Mouse (Mus musculus) mouse embryonic stem cell (cell line): Measurements from ENCODE around the gene Kif18b.

Source experiments
- in situ Hi-C, 2 experiments: fragments of 300-500 bp; cut with MboI; formaldehyde crosslinking; loops; 1 replicate in 1 of 2; 3 replicates in 1 of 2; pipeline ENCODE4 v1.14.3; 2019 to 2020; ENCODE audit warnings: low sequenced_read_pairs in 2 of 2, low pct_unique_long_range_greater_than_20kb in 1 of 2, mixed read lengths in 1 of 2; ENCODE audit not compliant: unreplicated experiment in 1 of 2

The Kif18b gene

GRCm38 (mm10) chr11:102893015-102893651 is 31.8 kb downstream of the Kif18b start:
- in situ Hi-C loops = no loop called here

DNA sequence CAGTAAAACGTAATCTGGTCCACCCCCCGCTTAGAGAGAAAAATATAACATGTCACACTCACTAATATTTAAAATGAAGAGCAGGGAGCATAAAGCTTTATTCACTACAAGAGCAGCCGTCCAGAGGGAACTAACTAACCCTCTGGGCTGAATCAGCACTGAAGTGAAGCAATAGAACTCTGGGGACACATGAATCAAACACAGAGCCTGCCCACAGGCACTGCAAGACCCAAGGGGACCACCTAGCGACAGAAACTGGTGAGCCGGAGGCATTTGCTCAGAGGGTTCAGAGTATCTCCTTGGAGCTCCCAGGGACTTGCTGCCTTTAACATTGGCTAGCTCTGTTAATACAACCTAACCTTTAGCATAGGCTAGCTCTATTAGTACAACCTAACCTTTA is 34.8 kb downstream of the Kif18b start:
- in situ Hi-C loops = no loop called here

GRCm38 (mm10) chr11:102888135-102888534 is 36.8 kb downstream of the Kif18b start:
- in situ Hi-C loops = no loop called here

DNA sequence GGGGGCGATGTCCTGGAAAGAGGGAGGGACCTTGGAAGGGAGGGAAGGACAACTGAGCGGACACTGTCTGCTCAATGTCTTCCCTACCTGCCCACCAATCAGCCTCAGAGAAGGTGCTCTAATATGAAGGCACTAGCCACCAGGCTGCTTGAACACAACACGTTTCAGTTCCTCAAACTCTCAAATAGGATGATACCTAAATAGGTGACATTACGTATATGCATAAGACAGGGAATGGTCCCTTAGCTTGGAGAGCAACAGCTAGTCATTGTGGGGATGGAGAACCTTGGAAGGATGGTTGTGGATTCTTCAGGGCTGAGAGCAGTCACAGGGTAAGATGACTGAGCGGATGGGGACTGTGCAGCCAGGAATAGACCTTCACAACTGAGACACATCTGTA is 37.5 kb downstream of the Kif18b start:
- in situ Hi-C loops = no loop called here

DNA sequence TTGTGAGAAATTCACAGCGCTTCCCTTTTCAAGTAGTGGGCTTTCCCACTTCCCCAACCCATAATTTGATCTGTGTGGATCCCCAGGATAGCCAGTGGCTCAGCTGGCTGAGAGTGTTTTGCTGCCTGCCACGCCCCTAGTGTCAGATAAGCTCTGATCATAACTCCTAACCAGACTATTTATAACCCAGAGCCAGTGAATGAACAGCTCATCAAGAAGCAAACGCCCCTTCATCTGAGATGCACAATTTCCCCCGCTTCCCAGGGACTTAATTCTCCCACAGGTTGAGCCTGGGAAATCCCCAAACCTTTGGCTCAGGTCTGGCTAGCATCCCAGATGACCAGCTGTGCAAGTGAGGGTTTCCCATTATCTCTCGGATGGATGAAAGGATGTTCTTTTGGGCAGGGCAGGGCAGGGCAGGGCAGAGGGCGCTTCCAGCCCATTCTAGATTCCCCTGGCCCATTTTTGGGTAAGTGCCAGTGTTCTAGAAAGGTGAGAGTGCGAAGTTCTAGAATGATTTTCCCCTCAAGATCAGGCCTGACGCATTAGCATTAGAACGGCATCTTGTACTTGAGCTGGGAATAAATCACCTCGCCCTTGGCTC is 40.2 kb downstream of the Kif18b start, which contains the start of gene Fam187a:
TSS of gene Fam187a (plus strand) at position 554 of the 604 bp plus-strand sequence.
- in situ Hi-C loops = no loop called here

DNA sequence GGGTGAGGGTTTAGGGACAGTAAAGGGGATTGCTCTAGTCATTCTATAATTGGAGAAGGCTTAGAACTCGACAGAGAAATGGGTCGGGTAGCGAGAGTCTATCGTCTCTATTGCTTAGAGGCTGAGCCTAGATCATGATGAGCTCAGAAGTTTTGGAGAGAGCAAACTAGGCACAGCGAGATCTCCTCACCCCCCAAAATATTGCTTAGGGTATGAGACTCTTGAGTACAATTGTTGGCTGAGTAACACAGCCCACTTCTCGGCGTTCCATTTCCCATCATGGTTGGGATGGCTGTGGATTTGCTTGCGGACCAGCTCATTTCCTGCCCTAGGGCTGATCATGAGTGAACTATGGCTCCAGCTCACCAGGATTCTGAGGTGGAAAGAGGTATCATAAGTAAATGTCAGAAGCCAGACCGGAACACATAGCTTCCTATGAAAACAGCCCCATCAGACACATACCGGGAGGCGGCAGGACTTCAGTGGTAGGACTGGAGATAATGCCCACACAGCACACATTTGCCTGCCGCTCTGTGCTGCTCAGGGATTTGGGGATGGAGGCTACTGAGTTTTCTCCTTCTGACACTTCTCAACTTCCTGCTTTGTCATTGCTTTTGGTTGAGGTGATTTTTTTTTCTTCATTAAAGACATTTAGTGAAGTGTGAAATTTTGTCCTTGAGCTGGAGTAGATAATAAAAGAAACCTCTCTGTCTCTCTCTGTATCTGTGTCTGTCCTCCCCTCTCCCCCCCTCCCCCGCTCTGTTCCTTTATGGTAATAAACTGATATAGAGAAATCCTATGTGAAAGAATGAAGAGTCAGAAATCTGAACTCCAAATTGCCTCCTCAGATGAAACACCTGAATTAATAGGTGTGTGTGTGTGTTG is 43.4 kb downstream of the Kif18b start:
- in situ Hi-C loops = no loop called here

- in situ Hi-C loops = no loop called here
Observed at GRCm38 (mm10) chr11:102880585-102881313, 44.2 kb downstream of the Kif18b start, which contains the start of the genes Eftud2 and Ccdc103. Gene Eftud2 (minus strand): TSS chr11:102880985. Gene Ccdc103 (plus strand): TSS chr11:102881204.

DNA sequence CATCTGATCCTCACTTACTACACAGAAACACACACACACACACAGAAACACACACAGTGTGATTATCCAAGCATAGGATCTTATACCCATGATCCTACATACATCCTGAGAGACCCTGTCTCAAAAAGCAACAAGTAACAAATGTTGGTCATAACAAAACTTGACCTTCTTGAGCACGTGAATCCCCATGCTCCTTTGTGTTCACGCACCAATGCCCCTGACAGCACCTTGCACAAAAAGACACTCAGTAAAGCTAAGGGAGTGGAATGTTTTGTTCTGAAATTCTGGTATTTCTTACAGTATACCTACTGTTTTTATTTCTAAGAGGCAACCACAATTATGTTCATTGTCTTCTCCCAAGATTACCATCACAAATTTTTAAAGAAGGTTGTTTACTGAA is 45.4 kb downstream of the Kif18b start:
- in situ Hi-C loops = no loop called here

GRCm38 (mm10) chr11:102874801-102875334 is 50.1 kb downstream of the Kif18b start:
- in situ Hi-C loops = no loop called here

- in situ Hi-C loops = no loop called here
Observed at GRCm38 (mm10) chr11:102864272-102864671, 60.7 kb downstream of the Kif18b start.

DNA sequence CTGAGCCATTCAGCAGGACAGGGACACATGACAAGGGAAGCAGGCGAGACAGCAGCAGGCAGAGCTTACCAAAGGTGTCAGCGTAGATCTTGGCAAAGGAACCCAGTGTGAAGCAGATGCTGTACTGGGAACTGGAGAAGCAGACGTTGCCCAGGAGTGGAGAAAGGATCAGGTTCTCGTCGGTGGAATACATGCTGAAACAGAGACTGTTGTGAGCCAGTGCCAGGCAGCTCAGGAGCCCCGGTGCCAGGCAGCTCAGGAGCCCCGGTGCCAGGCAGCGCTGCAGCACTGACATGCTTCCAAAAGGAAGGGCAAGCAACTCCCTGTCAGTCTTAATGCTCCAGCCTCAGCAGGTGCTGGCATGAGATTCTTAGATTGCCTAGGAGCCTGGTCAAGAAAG is 65.0 kb downstream of the Kif18b start:
- in situ Hi-C loops = no loop called here

GRCm38 (mm10) chr11:102858951-102859350 is 66.0 kb downstream of the Kif18b start:
- in situ Hi-C loops = no loop called here

DNA sequence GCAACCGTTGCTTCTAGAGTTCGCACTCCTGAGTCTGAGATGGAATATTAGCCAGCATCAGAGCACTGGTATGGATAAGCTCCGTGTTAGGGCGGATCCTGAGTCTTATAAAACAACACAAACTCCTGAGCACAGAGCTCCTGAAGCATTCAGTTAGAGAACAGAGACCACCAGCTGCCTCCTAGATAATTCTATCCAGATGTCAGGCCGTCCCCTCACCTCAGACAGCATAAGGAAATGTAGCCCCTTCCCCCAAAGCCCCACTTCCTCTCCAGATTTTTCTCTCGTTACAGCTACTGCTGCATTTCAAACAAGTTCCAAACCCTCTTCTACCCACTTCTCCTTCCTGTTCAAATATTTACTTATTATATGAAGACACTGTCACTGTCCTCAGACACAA is 69.0 kb downstream of the Kif18b start:
- in situ Hi-C loops = no loop called here
